Mouse (Mus musculus) liver, postnatal 0 days (tissue): ENCODE results near the gene Pdzd2.

Experiments used
- CTCF ChIP-seq: sonication (generic); IDR thresholded peaks from 2 replicates; pipeline ENCODE4 v1.5.1; 2016; ENCODE audit warnings: antibody characterized with exemption, low read depth
- EP300 ChIP-seq: IDR thresholded peaks from 2 replicates; pipeline ENCODE4 v1.6.1; 2016; ENCODE audit warnings: antibody characterized with exemption, low read depth, mild to moderate bottlenecking

DNA sequence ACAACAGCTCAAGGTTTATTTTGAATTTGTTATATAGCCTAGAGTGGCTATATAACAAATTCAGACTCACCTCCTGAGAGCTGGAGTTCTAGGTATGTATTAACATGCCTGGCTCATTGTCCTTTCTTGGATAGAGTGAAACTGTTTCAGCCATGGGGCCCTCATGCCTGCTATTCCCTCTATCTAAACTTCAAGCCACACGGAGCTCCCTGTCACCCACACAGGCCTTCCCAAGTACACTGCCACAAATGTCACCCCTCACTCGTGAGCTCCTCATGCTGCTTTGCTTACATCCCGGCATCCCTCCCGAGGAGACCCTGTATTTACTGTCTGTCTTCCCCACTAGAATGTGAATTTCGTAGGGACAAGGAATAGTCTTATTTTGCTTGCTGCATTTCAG lies 103.3 kb downstream of the Pdzd2 start:
- TF ChIP-seq CTCF (no peak), EP300 (no peak)
